Mouse (Mus musculus) intestine, postnatal 0 days (tissue): Measurements from ENCODE around the gene Amigo2. TPM values are rescaled to one million over a fixed set of nuclear protein-coding genes. Genes with fewer than 3 reads are reported as not detected.

Source experiments
- ATAC-seq: fragments of 200-750 bp; cut with Nextera tagmentation; 2 replicates; pipeline ENCODE4 v1.8.0; 2017; ENCODE audit warnings: mild to moderate bottlenecking, moderate TSS enrichment, moderate library complexity
- H3K27ac ChIP-seq: fragments of 300-500 bp; sonication (generic); 2 replicates; pipeline ENCODE4 v1.5.1; 2014; ENCODE audit warnings: mild to moderate bottlenecking, low read depth, low read length, moderate library complexity
- H3K27me3 ChIP-seq: fragments of 300-500 bp; sonication (generic); replicated peaks from 2 replicates; pipeline ENCODE4 v1.6.1; 2014; ENCODE audit warnings: low read length, mixed read lengths; ENCODE audit not compliant: control insufficient read depth, insufficient read depth
- H3K36me3 ChIP-seq: fragments of 300-500 bp; sonication (generic); 2 replicates; pipeline ENCODE4 v1.6.1; 2014; ENCODE audit warnings: mild to moderate bottlenecking, moderate library complexity; ENCODE audit not compliant: control insufficient read depth, insufficient read depth
- H3K4me1 ChIP-seq: fragments of 300-500 bp; sonication (generic); replicated peaks from 2 replicates; pipeline ENCODE4 v1.6.1; 2014; ENCODE audit warnings: antibody characterized with exemption, low read length, mixed read lengths; ENCODE audit not compliant: control insufficient read depth, insufficient read depth
- H3K4me2 ChIP-seq: fragments of 300-500 bp; sonication (generic); replicated peaks from 2 replicates; pipeline ENCODE4 v1.6.1; 2014; ENCODE audit warnings: low read depth, mild to moderate bottlenecking, moderate library complexity
- H3K4me3 ChIP-seq: fragments of 300-500 bp; sonication (generic); 2 replicates; pipeline ENCODE4 v1.5.1; 2014; ENCODE audit warnings: low read depth, low read length
- H3K9ac ChIP-seq: fragments of 300-500 bp; sonication (generic); 2 replicates; pipeline ENCODE4 v1.6.1; 2014; ENCODE audit warnings: mild to moderate bottlenecking, low read depth, low read length
- H3K9me3 ChIP-seq: fragments of 300-500 bp; sonication (generic); 2 replicates; pipeline ENCODE4 v1.6.1; 2016; ENCODE audit warnings: mixed run types; ENCODE audit not compliant: control insufficient read depth
- CTCF ChIP-seq: sonication (generic); IDR thresholded peaks from 2 replicates; pipeline ENCODE4 v1.5.1; 2016; ENCODE audit warnings: low read depth, mild to moderate bottlenecking, control low read depth, antibody characterized with exemption, moderate library complexity
- WGBS: fragments of 180-500 bp; shearing (Covaris S2); extraction: QIAGEN DNeasy Blood & Tissue Kit; methylation state at CpG from one replicate; pipeline ENCODE4 v1.1.7; 2014; 5-methylcytosine and 5-hydroxymethylcytosine counted together
- polyA plus RNA-seq: library from polyadenylated mRNA; unstranded; fragments of >200 nt; fragmentation: Nextera tagmentation; extraction: Ambion mirVana; gene quantifications from 2 replicates; pipeline ENCODE4 v1.2.1, GENCODE M21; 2015

Gene Amigo2
- polyA plus RNA-seq, 1 experiment from 2014 or later, result 4.7 TPM

DNA sequence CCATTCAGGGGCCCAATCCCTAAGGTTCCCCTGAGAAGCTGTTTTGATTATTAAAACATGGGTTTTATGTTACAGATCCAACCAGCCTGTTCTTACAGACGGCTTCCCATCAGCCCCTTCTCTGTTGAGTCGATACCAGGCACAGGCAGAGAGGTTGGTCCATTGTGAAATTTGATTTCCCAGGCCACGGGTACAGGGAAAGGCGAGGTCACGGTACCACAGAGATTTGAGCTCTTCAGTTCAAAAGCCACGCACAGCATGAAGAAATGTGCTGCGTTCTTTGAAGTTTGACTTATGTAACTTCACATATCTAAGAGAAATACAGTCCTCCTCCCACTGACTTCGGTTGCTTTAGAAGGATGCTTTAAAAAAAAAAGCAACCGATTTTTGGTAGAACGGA is 39.6 kb upstream of the Amigo2 start:
- H3K4me2 ChIP-seq, result no peak overlapping the region
- 86% methylated on average over 10 of the region's 10 CpGs for WGBS
- H3K9me3 ChIP-seq, result no peaks in the 10 kb centered on the region
- no peaks in the 10 kb centered on the region for H3K27me3 ChIP-seq
- H3K36me3 ChIP-seq, result no peaks in the 10 kb centered on the region
- no peak overlapping the region for H3K9ac ChIP-seq
- H3K4me3 ChIP-seq, result no peak overlapping the region
- no peak overlapping the region for H3K27ac ChIP-seq
- no peak for TF ChIP-seq CTCF
- ATAC-seq, result no peak
- no peaks in the 10 kb centered on the region for H3K4me1 ChIP-seq

DNA sequence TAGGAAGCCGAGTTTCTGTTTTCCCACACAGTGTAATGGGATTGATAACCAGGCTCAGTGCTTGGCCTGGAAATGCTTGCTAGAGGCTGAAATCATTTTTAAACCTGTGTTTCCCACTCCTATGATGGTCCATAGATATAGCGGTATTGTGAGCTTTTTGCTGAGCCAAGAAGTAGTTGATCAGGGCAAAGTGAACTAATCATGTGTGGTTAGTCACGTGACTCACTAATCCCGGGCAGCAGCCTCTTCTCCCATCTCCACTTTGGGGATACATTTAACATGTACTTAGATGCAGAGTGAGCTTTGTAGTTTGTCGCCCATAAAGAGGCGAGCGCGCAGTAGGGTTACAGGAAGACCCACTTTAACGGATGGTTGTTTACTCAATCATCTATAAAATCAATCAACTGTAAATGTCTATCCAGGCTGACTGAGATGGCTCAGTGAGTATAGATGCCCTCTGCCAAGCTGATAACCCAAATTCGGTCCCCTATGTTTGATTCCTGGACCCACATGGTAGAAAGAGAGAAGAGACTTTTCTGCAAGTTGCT is 38.7 kb upstream of the Amigo2 start:
- no peak for ATAC-seq
- H3K4me2 ChIP-seq, result no peak overlapping the region
- H3K4me1 ChIP-seq, result no peaks in the 10 kb centered on the region
- H3K36me3 ChIP-seq, result no peaks in the 10 kb centered on the region
- no peak overlapping the region for H3K27ac ChIP-seq
- 86% methylated on average over 10 of the region's 10 CpGs for WGBS
- H3K27me3 ChIP-seq, result no peaks in the 10 kb centered on the region
- H3K4me3 ChIP-seq, result no peak overlapping the region
- no peaks in the 10 kb centered on the region for H3K9me3 ChIP-seq
- no peak overlapping the region for H3K9ac ChIP-seq
- no peak for TF ChIP-seq CTCF

DNA sequence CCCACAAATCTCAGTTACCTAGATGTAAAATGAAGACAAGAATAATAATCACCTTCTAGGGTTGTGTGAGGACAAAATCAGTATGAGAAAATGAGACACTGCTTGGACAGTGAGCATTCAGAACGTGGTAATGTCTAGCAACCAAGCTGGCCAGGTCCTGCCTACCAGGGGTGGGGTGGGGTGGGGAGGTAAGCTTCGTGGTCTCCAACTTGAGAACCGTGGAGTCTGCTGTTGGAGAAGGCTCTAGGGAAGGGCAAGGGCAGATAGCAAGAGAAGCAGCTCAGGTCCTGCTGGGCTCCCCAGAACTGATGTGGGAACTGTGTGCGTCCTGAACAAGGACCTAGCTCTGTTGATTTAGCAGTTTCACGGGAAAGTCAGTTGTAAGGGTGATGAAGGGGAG is 37.1 kb upstream of the Amigo2 start:
- ATAC-seq, result no peak
- no peaks in the 10 kb centered on the region for H3K4me1 ChIP-seq
- H3K4me2 ChIP-seq, result no peak overlapping the region
- no peak overlapping the region for H3K9ac ChIP-seq
- no peak overlapping the region for H3K27ac ChIP-seq
- no peaks in the 10 kb centered on the region for H3K9me3 ChIP-seq
- 68% methylated on average over 5 of the region's 5 CpGs for WGBS
- no peaks in the 10 kb centered on the region for H3K27me3 ChIP-seq
- no peaks in the 10 kb centered on the region for H3K36me3 ChIP-seq
- no peak overlapping the region for H3K4me3 ChIP-seq
- no peak for TF ChIP-seq CTCF

DNA sequence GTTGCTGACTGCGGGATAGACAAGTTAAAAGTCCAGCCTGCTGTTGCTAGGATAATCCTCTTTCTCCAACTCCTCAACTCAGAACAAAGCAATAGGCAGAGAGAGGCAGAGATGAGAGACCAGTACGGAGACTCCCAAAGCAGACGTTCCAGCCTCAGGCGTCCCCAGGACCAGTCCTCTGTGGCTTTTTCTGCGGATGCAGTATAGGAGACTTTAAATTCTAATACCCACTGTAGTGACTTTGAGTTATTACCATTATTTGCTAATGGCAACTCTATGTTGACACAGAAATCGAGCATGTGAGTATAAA is 35.4 kb upstream of the Amigo2 start:
- H3K9ac ChIP-seq, result no peak overlapping the region
- no peak for TF ChIP-seq CTCF
- no peaks in the 10 kb centered on the region for H3K27me3 ChIP-seq
- no peak overlapping the region for H3K4me2 ChIP-seq
- ATAC-seq, result no peak
- H3K27ac ChIP-seq, result no peak overlapping the region
- no peaks in the 10 kb centered on the region for H3K9me3 ChIP-seq
- 50% methylated on average over 6 of the region's 6 CpGs for WGBS
- no peaks in the 10 kb centered on the region for H3K4me1 ChIP-seq
- no peaks in the 10 kb centered on the region for H3K36me3 ChIP-seq
- H3K4me3 ChIP-seq, result no peak overlapping the region

DNA sequence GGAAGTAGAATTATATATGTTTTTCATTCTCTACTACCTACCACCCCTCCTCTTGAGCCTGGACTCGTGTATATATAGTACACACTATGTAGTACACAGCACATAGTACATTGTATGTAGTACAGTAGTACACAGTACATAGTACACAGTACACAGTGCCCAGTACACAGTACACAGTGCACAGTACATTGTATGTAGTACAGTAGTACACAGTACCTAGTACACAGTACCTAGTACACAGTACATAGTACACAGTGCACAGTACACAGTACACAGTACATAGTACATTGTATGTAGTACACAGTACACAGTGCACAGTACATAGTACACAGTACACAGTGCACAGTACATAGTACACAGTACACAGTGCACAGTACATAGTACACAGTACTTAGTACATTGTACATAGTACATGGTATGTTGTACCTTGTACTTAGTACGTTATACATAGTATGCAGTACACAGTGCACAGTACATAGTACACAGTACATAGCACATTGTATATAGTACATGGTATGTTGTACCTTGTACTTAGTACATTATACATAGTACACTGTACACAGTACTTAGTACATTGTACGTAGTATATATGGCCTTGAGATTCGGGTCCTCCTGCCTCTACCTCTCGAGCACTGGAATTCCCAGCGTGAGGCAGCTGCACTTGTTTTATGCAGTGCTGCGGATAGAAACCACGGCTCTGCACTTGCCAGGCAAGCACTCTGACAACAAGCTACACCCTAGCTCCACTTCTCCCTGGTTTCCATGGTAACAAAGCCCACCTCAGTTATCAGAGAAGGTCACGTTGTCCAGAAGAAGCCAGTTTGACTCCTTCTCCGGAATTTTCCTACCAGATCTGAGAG is 34.9 kb upstream of the Amigo2 start:
- no peaks in the 10 kb centered on the region for H3K27me3 ChIP-seq
- H3K9me3 ChIP-seq, result no peaks in the 10 kb centered on the region
- TF ChIP-seq CTCF, result no peak
- no peak overlapping the region for H3K27ac ChIP-seq
- H3K4me3 ChIP-seq, result no peak overlapping the region
- no peak for ATAC-seq
- WGBS, result 38% methylated on average over 10 of the region's 10 CpGs
- no peaks in the 10 kb centered on the region for H3K36me3 ChIP-seq
- H3K4me2 ChIP-seq, result no peak overlapping the region
- no peak overlapping the region for H3K9ac ChIP-seq
- H3K4me1 ChIP-seq, result no peaks in the 10 kb centered on the region

DNA sequence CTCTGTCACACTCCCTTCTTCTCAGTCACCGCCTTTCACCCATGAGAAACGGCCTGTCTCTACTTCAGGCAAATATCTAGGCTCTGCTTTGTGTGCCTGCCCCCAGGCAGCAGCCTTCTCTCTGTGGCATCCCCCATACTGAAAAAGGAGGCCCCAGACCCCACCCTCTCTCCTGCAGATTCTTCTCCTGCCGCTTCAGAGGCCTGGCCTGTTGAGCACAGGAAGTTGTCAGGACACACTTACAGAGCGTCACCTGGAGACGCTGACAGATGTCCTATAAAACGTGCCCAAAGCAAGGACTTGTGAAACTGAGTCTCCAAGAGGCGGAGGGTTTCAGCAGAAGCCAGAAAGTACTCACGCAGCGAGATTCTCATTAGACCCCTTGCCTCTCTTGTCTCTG is 33.7 kb upstream of the Amigo2 start:
- Histone ChIP-seq H3K27me3 (no peaks in the 10 kb centered on the region), H3K9me3 (no peaks in the 10 kb centered on the region), H3K27ac (no peak overlapping the region), H3K36me3 (no peaks in the 10 kb centered on the region), H3K4me3 (no peak overlapping the region), H3K4me1 (no peaks in the 10 kb centered on the region; the same call in 1 of the 2 replicates), H3K4me2 (no peak overlapping the region), H3K9ac (no peak overlapping the region)
- no peak for ATAC-seq
- WGBS, result 60% methylated on average over 9 of the region's 9 CpGs
- no peak for TF ChIP-seq CTCF
